Mouse (Mus musculus) retina, postnatal 1 day (tissue): Measurements from ENCODE around the gene Atrnl1.
"Not testable (repeated sequence)": the region's sequence is repeated elsewhere in the genome, so short reads cannot be mapped to it uniquely, and the experiment has no call there.

Experiments
- DNase-seq: peaks from one replicate; pipeline ENCODE4 v3.0.0-alpha.2; 2012

The Atrnl1 gene

GRCm38 (mm10) chr19:57610058-57610475 lies 767 bp upstream of the Atrnl1 start:
- DNase-seq: no peak

GRCm38 (mm10) chr19:57611291-57612178 lies 701 bp downstream of the Atrnl1 start:
- DNase-seq: peak; percentile 54

- peak; percentile 32 for DNase-seq
Observed at GRCm38 (mm10) chr19:57612179-57612472, 1.3 kb downstream of the Atrnl1 start.

GRCm38 (mm10) chr19:57615972-57616621 lies 5.3 kb downstream of the Atrnl1 start:
- DNase-seq: no peak

- DNase-seq: no peak
Observed at GRCm38 (mm10) chr19:57619088-57619487, 8.3 kb downstream of the Atrnl1 start.

GRCm38 (mm10) chr19:57621814-57622213 lies 11.0 kb downstream of the Atrnl1 start:
- no peak for DNase-seq

- DNase-seq: no peak
Observed at GRCm38 (mm10) chr19:57625738-57626137, 14.9 kb downstream of the Atrnl1 start.

- no peak for DNase-seq
Observed at GRCm38 (mm10) chr19:57627251-57627650, 16.4 kb downstream of the Atrnl1 start.

- no peak for DNase-seq
Observed at GRCm38 (mm10) chr19:57642536-57642935, 31.7 kb downstream of the Atrnl1 start.

GRCm38 (mm10) chr19:57642980-57643379 lies 32.1 kb downstream of the Atrnl1 start:
- peak; percentile 72 for DNase-seq

GRCm38 (mm10) chr19:57648202-57648943 lies 37.5 kb downstream of the Atrnl1 start:
- DNase-seq: no peak

GRCm38 (mm10) chr19:57648944-57649271 lies 38.1 kb downstream of the Atrnl1 start:
- no peak for DNase-seq

- DNase-seq: peak; percentile 69
Observed at GRCm38 (mm10) chr19:57655083-57655482, 44.2 kb downstream of the Atrnl1 start.

GRCm38 (mm10) chr19:57655491-57655890 lies 44.7 kb downstream of the Atrnl1 start:
- no peak for DNase-seq

GRCm38 (mm10) chr19:57657426-57658087 lies 46.7 kb downstream of the Atrnl1 start:
- DNase-seq: no peak

- DNase-seq: no peak
Observed at GRCm38 (mm10) chr19:57658111-57659091, 47.6 kb downstream of the Atrnl1 start.

- no peak for DNase-seq
Observed at GRCm38 (mm10) chr19:57667011-57667410, 56.2 kb downstream of the Atrnl1 start.

GRCm38 (mm10) chr19:57667946-57668345 lies 57.1 kb downstream of the Atrnl1 start:
- no peak for DNase-seq

- DNase-seq: no peak
Observed at GRCm38 (mm10) chr19:57679455-57679854, 68.6 kb downstream of the Atrnl1 start.

- DNase-seq: peak; percentile 12
Observed at GRCm38 (mm10) chr19:57686596-57686995, 75.8 kb downstream of the Atrnl1 start.

GRCm38 (mm10) chr19:57692566-57692965 lies 81.7 kb downstream of the Atrnl1 start:
- DNase-seq: no peak

GRCm38 (mm10) chr19:57696781-57697180 lies 85.9 kb downstream of the Atrnl1 start:
- not testable (repeated sequence) for DNase-seq
